Mouse (Mus musculus) bone marrow macrophage, adult 2 months (primary cell): ENCODE measurements around the gene Hgf. TPM values are rescaled to one million over a fixed set of nuclear protein-coding genes. Genes with fewer than 3 reads are reported as not detected.
A peak's percentile ranks its signal among the peaks of the same experiment; 100 is the strongest.

ENCODE experiments used
- H3K27ac ChIP-seq: 2 replicates; pipeline ENCODE4 v1.5.1; 2012; ENCODE audit warnings: low read depth, low read length; ENCODE audit not compliant: insufficient read depth
- H3K4me1 ChIP-seq: 2 replicates; pipeline ENCODE4 v1.6.1; 2012; ENCODE audit warnings: low read length; ENCODE audit not compliant: control insufficient read depth, insufficient read depth
- H3K4me3 ChIP-seq: 2 replicates; pipeline ENCODE4 v1.5.1; 2012; ENCODE audit warnings: mild to moderate bottlenecking, low read length, moderate library complexity; ENCODE audit not compliant: insufficient read depth
- CTCF ChIP-seq: IDR thresholded peaks from 2 replicates; pipeline ENCODE4 v1.5.1; 2012; ENCODE audit warnings: low read depth, mild to moderate bottlenecking, low read length, moderate library complexity
- POLR2A ChIP-seq: IDR thresholded peaks from 2 replicates; pipeline ENCODE4 v1.6.1; 2012; ENCODE audit warnings: mild to moderate bottlenecking, low read depth, low read length, borderline replicate concordance
- polyA plus RNA-seq: library from polyadenylated mRNA; stranded (reverse); fragments of >200 nt; gene quantifications from 2 replicates; pipeline ENCODE4 v1.2.4, GENCODE M21; 2012; ENCODE audit not compliant: missing spikeins, insufficient read depth, insufficient read length

The Hgf gene
- polyA plus RNA-seq: 6.6 and 8.2 TPM in 2 replicates

GRCm38 (mm10) chr5:16553304-16554047 is at the start of gene Hgf:
Gene Hgf (plus strand): TSS chr5:16553495.
- Histone ChIP-seq H3K4me3 (peak within 1 kb of the TSS; percentile 63), H3K27ac (peak within 1 kb of the TSS; percentile 83), H3K4me1 (peaks cover 14% of the 10 kb centered on the region)
- TF ChIP-seq CTCF (no peak), POLR2A (no peak)

DNA sequence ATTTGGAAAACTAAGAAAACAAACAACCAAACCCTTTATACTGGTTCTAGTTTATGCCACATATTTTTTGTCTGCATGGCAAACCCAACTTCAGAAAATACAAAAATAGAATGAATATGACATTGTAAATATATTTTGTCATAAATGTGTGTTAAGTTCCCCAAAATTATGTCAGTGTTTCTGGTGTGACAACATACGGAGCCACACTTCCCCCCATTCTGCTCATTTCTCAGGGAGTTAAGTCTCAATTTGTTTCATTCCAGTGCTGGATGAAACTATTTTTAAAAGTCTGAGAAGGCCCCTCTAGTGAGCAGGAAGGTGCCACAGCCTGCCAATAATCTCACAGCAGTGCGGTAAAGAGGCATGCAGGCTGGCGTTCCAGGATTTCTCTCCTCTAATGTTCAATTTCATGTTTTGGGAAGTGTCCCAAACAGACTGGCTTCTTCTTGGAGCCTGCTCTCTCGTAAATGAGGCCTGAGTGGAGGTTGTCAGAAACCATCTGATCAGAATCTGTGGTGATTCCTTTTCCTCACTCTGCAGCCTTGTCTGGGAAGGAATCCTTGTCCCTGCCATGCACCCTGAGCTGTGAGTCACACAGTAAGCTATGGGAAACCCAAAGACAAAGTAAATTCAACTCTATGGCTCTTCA is 46.5 kb upstream of the Hgf start:
- Histone ChIP-seq H3K4me1 (peaks cover 7% of the 10 kb centered on the region), H3K4me3 (no peak overlapping the region), H3K27ac (0 out of 2 replicates have a peak overlapping the region, but pooled peaks have one; percentile 4)
- TF ChIP-seq CTCF (no peak), POLR2A (no peak)

DNA sequence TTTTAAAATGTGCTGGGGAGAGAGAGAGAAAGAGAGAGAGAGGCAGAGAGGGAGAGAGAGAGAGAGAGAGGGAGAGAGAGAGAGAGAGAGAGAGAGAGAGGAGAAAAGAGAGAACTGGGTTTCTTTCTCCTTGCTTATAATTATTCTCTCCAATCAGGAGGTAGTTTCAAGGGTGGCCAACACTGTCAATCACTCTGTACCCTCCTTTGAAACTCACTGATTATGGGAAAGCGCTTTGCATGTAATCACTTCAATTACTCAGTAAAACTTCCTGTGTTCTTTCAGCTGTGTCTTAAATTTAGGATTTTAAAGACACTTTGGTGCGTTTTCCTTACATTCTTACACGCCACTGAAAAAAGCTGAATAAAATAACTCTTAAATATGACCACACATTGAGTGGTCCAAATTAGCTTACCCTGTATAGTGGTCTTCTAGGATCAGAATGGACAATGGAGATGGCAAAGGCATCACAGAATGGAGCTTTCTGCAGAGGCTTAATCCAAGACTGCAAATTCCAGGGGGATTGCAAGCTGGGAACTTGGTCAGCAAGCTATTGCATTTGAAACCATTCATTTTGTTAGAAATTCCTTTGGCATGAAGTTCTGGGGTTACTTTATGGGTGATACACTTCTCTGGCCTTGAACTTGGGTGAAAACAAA is 21.5 kb upstream of the Hgf start:
- no peak for TF ChIP-seq POLR2A
- TF ChIP-seq CTCF: no peak
- H3K27ac ChIP-seq: no peak overlapping the region
- H3K4me1 ChIP-seq: no peaks in the 10 kb centered on the region
- H3K4me3 ChIP-seq: no peak overlapping the region

DNA sequence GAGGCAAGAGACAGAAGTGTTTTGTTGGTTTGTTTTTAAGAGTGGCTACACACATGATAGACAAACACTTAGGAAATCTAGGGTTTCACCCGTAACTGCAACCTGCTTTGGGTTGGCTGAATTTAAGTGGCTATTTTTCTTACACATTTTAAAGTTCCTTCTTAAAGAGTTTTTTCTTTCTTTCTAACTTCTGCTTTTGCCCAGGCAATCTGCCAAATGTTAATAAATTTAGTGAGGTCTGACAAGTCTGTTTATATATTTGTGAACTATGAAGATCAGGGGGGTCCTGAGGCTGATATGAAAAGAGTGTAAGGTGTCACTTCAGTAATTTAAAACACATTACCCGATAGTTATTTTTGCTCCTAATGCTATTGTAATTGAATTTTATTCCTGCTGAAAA is 15.2 kb upstream of the Hgf start:
- Histone ChIP-seq H3K4me1 (peaks cover 11% of the 10 kb centered on the region), H3K4me3 (no peak overlapping the region), H3K27ac (peak overlapping the region; percentile 23)
- TF ChIP-seq CTCF: no peak
- TF ChIP-seq POLR2A: no peak

- peaks cover 11% of the 10 kb centered on the region for H3K4me1 ChIP-seq
- TF ChIP-seq CTCF: no peak
- no peak for TF ChIP-seq POLR2A
- 0 out of 2 replicates have a peak overlapping the region, but pooled peaks have one; percentile 22 for H3K27ac ChIP-seq
- no peak overlapping the region for H3K4me3 ChIP-seq
Observed at GRCm38 (mm10) chr5:16541561-16542116, 11.7 kb upstream of the Hgf start.

DNA sequence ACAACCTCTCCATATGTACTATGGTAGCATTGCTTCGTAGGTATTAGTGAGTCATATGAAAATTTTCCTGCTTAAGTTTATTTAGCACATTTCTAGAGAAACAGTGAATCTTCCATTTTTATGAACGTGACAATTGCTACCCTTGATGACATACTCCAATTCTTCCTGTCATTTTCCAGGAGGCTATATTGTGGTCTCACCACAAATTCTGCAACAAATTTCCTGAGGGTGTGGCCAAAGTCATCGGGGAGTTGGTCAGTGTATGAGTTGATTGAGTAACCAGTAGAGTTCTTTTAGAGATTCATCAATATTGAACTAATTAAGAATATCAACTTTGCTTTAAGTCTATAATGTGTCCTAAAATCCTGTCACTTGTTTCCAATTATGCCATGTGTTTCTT is 5.8 kb upstream of the Hgf start:
- Histone ChIP-seq H3K4me3 (no peak overlapping the region), H3K27ac (no peak overlapping the region), H3K4me1 (peaks cover 10% of the 10 kb centered on the region)
- no peak for TF ChIP-seq POLR2A
- no peak for TF ChIP-seq CTCF

DNA sequence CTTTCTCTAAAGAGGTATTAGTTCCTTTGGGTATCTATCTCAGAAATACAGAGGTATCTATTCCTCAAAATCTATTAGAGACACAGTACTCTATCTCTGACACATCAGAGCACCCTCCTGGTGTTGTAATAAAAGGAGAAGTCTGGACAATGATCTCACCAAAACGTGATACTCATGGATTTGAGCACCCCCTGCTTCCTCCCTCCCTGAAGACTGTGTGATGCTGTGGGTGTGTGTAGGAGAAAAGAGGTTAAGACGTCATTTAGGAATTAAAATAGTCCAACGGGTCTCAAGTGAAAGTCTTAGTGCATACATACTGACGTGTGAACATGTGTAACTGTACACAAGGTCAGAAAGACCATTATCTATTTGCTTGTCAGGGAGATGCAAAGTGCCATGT is 648 bp upstream of the Hgf start:
- peak overlapping the region; percentile 63 for H3K4me3 ChIP-seq
- H3K27ac ChIP-seq: peak overlapping the region; percentile 83
- TF ChIP-seq POLR2A: no peak
- TF ChIP-seq CTCF: no peak
- peaks cover 14% of the 10 kb centered on the region for H3K4me1 ChIP-seq

DNA sequence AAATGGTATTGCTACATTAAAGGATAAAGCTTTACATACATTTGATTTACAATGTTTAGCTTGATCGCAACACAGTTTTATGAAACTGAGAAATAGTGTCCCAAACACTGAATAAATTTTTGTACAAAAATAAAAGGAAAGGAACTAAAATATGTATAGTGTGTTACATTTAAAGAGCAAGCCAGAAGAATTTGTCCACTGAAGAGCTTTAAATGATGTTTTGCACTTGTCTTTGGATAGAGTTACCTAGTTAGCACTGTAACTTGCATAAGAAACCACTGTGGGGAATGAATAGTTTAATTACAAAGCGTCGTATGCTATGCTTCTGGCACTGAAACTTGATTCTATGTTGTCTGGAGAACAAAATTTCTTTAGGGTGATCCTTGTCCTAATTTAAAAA is 7.0 kb downstream of the Hgf start:
- Histone ChIP-seq H3K4me1 (peaks cover 4% of the 10 kb centered on the region), H3K4me3 (no peak overlapping the region), H3K27ac (no peak overlapping the region)
- TF ChIP-seq POLR2A: no peak
- TF ChIP-seq CTCF: no peak

- Histone ChIP-seq H3K4me3 (no peak overlapping the region), H3K4me1 (peaks cover 3% of the 10 kb centered on the region), H3K27ac (no peak overlapping the region)
- TF ChIP-seq CTCF (no peak), POLR2A (no peak)
Observed at GRCm38 (mm10) chr5:16568997-16569396, 15.7 kb downstream of the Hgf start.
